Mouse (Mus musculus): ENCODE measurements at regions not wholly inside any gene's neighbourhood (a gene's known extent, or its start where the extent isn't known, plus 50 kb on each side); places are given as distances from the start of the nearest gene placed in this dataset.

DNA sequence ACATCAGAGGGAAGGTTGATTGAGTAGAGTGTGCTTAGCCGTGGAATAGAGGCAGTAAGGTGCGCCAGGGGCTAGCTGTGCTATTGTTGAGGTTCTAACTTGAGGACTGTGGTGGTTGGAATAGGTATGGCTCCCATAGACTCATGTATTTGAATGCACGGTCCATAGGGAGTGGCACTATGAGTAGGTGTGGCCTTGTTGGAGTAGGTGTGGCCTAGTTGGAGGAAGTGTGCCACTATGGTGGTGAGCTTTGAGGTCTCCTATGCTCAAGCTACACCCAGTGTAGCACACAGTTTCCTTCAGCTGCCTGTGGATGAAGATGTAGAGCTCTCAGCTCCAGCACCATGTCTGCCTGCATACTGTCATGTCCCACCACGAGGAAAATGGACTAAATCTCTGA lies 60.5 kb upstream of the Slc25a36 start:
- TF ChIP-seq CTCF (IDR thresholded peaks at IDR 0.05; ENCODE audit: extremely low read depth, insufficient read length, insufficient replicate concordance, low read depth, low read length) (no peak), POLR2A (IDR thresholded peaks at IDR 0.05; ENCODE audit: low read depth, low read length) (no peak)
